Mouse (Mus musculus): ENCODE measurements at regions not wholly inside any gene's neighbourhood (a gene's known extent, or its start where the extent isn't known, plus 50 kb on each side); places are given as distances from the start of the nearest gene placed in this dataset.

DNA sequence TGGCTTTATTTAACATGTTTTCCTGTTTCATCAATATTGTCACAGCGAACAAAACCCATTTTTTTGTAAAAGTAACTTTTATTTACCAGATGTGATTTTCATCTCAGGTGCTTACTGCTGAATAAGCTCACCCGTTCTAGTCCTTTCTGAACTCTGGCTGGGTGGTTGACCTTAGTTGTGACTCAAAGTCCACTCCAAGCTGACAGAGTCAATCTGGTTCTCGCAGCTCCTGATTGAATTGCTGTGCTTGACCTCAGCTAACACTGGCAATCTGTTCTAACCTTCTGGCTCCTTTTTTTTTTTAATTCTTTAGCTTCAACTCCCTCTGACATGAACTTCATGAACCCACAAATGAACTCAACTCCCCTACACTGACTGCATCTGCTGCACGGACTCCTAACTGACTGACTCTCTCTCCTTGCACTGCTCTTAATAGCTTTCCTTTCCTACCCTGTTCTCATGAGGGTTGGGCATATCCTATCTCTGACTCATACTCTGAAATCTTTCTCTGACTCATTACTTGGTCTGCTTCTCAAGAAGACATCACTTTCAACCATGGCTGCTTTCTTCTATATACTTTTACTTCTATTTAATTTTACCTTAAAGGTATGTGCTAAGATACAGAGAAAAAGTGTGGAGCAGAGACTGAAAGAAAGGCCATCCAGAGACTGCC, 65.4 kb upstream of the Tacr3 start:
- no peak overlapping the region for H3K27ac ChIP-seq (ENCODE audit: low read depth, low read length)
- H3K27me3 ChIP-seq (ENCODE audit: control insufficient read depth, insufficient read depth, low read length): no peaks in the 10 kb centered on the region
- 83% methylated on average over 4 of the region's 4 CpGs for WGBS
- H3K36me3 ChIP-seq (ENCODE audit: control insufficient read depth, insufficient read depth, low read length): no peaks in the 10 kb centered on the region
- no peak overlapping the region for H3K4me2 ChIP-seq (replicated peaks; ENCODE audit: low read depth, low read length)
- no peaks in the 10 kb centered on the region for H3K4me1 ChIP-seq (replicated peaks; ENCODE audit: control insufficient read depth, insufficient read depth, low read length)
- H3K4me3 ChIP-seq (ENCODE audit: low read depth, low read length): no peak overlapping the region
- ATAC-seq (ENCODE audit: low FRiP score): 0 out of 2 replicates have a peak, but pooled peaks have one; percentile 12
- no peaks in the 10 kb centered on the region for H3K9me3 ChIP-seq (ENCODE audit: control insufficient read depth, low read length)
- H3K9ac ChIP-seq (ENCODE audit: low read depth, low read length): no peak overlapping the region
- DNase-seq (ENCODE audit: low spot score): no peak

Measured in hindbrain, embryonic 11.5 days (tissue).